Mouse (Mus musculus) MEL-GATA-1-ER (cell line): Measurements from ENCODE around the gene Shc4.

Experiments
- DNase-seq: peaks from one replicate; pipeline ENCODE4 v3.0.0-alpha.2; 2012; ENCODE audit warnings: low read depth; ENCODE audit errors: extremely low read depth

The Shc4 gene

GRCm38 (mm10) chr2:125685441-125686150 is 38.4 kb downstream of the Shc4 start:
- no peak for DNase-seq

GRCm38 (mm10) chr2:125684559-125685440 is 39.1 kb downstream of the Shc4 start:
- no peak for DNase-seq

- DNase-seq: no peak
Measured at GRCm38 (mm10) chr2:125683895-125684294, 40.1 kb downstream of the Shc4 start.

- DNase-seq: no peak
Measured at GRCm38 (mm10) chr2:125681811-125682210, 42.1 kb downstream of the Shc4 start.

GRCm38 (mm10) chr2:125672957-125673631 is 50.9 kb downstream of the Shc4 start, which contains the start of gene Eid1:
Gene Eid1, plus strand, starts transcription at chr2:125673095.
- DNase-seq: peak; percentile 62

- no peak for DNase-seq
Measured at GRCm38 (mm10) chr2:125672568-125672956, 51.4 kb downstream of the Shc4 start.

GRCm38 (mm10) chr2:125670846-125671245 is 53.1 kb downstream of the Shc4 start:
- DNase-seq: peak; percentile 43

GRCm38 (mm10) chr2:125667721-125668120 is 56.2 kb downstream of the Shc4 start:
- no peak for DNase-seq

- peak; percentile 60 for DNase-seq
Measured at GRCm38 (mm10) chr2:125667184-125667583, 56.8 kb downstream of the Shc4 start.

GRCm38 (mm10) chr2:125666668-125667067 is 57.3 kb downstream of the Shc4 start:
- DNase-seq: peak; percentile 54

GRCm38 (mm10) chr2:125665909-125666308 is 58.0 kb downstream of the Shc4 start:
- DNase-seq: no peak

GRCm38 (mm10) chr2:125665213-125665612 is 58.7 kb downstream of the Shc4 start:
- no peak for DNase-seq

- no peak for DNase-seq
Measured at GRCm38 (mm10) chr2:125662517-125662916, 61.4 kb downstream of the Shc4 start.

- DNase-seq: no peak
Measured at GRCm38 (mm10) chr2:125661156-125661555, 62.8 kb downstream of the Shc4 start.

- DNase-seq: no peak
Measured at GRCm38 (mm10) chr2:125660537-125661130, 63.3 kb downstream of the Shc4 start.

GRCm38 (mm10) chr2:125659823-125660536 is 64.0 kb downstream of the Shc4 start:
- DNase-seq: peak; percentile 39

GRCm38 (mm10) chr2:125655391-125655790 is 68.6 kb downstream of the Shc4 start:
- no peak for DNase-seq

- DNase-seq: no peak
Measured at GRCm38 (mm10) chr2:125653286-125653685, 70.7 kb downstream of the Shc4 start.

- DNase-seq: no peak
Measured at GRCm38 (mm10) chr2:125651563-125651962, 72.4 kb downstream of the Shc4 start.

- no peak for DNase-seq
Measured at GRCm38 (mm10) chr2:125650742-125651352, 73.1 kb downstream of the Shc4 start.
